Mouse (Mus musculus): Measurements from ENCODE around the gene Endov. TPM values are rescaled to one million over a fixed set of nuclear protein-coding genes. Genes with fewer than 3 reads are reported as not detected.
A peak's percentile ranks its signal among the peaks of the same experiment; 100 is the strongest.

The Endov gene
- polyA plus RNA-seq, 1 experiment from 2014 or later, result 4.6 TPM

DNA sequence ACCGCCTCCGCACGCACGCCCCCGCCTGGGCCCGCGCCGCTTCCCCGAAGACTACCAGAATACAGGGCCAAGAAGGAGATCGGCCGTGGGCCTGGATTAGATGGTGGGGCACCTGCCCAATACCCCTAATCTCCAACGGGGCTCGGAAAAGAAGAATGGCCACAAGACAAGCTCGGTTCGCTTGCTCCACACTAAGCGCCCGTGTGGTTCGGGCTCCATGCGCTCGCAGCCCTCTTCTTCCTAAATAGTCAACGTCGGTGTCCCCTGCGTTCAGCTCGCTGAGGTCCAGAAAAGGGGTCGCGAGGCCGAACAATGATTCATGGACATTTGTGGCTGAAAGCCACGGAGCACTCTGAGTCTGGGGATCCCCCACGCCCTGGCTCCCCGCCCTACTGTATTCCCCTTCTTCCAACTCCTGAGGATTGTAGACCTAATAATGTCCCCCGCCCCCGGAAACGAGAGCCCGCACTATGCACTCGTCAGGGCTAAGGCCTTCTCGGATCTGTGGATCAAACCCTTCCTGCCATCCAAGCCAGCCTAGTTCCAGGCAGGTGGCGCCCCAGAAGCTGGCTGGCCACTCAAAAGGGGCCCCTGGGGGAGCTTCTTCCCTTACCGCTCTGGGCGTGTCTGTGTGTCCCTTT is 56.9 kb downstream of the Endov start:
- Histone ChIP-seq H3K27ac (ENCODE audit: low read length) (no peak overlapping the region), H3K9me3 (replicated peaks; ENCODE audit: control insufficient read depth, low read length) (no peaks in the 10 kb centered on the region), H3K4me3 (ENCODE audit: low read depth, low read length) (peak overlapping the region; percentile 48), H3K4me2 (ENCODE audit: low read depth, low read length) (peak overlapping the region; percentile 57), H3K36me3 (ENCODE audit: control insufficient read depth, insufficient read depth) (no peaks in the 10 kb centered on the region), H3K4me1 (ENCODE audit: control insufficient read depth, low read depth, low read length) (peaks cover 8% of the 10 kb centered on the region), H3K9ac (ENCODE audit: low read depth, low read length) (no peak overlapping the region), H3K27me3 (ENCODE audit: control insufficient read depth, insufficient read depth, low read depth, low read length) (peaks cover 72% of the 10 kb centered on the region)
- ATAC-seq (ENCODE audit: low read depth), result no peak
- 2% methylated on average over 39 of the region's 39 CpGs for WGBS (ENCODE audit: insufficient replicate concordance)

DNA sequence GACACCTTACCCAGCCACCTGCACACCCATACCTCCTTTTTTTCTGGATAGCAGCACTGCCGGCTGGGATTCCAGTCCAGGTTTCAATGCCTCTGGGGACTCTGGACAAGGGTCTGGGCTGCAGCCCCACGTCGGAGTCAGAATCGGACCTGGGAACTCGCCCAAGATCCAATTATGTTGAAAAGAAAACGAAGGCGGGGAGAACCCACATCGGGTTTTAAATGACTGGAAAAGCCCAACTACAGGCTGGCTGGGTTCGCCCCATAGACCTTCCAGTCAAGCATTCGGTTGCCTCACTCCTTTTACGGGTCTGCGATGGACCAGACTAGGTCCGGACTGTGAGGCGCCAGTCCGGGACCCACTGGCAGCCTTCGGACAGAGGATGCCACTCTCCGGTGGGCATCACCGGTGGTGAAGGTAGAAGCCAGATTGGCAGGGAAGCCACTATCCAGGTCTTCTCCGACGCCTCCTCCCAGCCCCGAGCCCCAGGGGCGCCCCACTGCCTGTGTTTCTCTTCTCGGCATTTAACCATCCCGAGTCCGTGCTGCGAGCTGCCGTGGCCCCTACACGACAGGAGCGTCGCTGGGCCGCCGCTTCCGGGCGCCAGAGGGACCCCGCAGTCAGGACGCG is 57.7 kb downstream of the Endov start:
- 2% methylated on average over 37 of the region's 37 CpGs for WGBS (ENCODE audit: insufficient replicate concordance)
- H3K4me1 ChIP-seq (ENCODE audit: control insufficient read depth, low read depth, low read length), result peaks cover 8% of the 10 kb centered on the region
- no peaks in the 10 kb centered on the region for H3K36me3 ChIP-seq (ENCODE audit: control insufficient read depth, insufficient read depth)
- no peak overlapping the region for H3K9ac ChIP-seq (ENCODE audit: low read depth, low read length)
- peak overlapping the region; percentile 36 for H3K4me3 ChIP-seq (ENCODE audit: low read depth, low read length)
- H3K9me3 ChIP-seq (replicated peaks; ENCODE audit: control insufficient read depth, low read length), result no peaks in the 10 kb centered on the region
- no peak overlapping the region for H3K27ac ChIP-seq (ENCODE audit: low read length)
- H3K4me2 ChIP-seq (ENCODE audit: low read depth, low read length), result peak overlapping the region; percentile 44
- H3K27me3 ChIP-seq (ENCODE audit: control insufficient read depth, insufficient read depth, low read depth, low read length), result peaks cover 72% of the 10 kb centered on the region
- ATAC-seq (ENCODE audit: low read depth), result no peak

DNA sequence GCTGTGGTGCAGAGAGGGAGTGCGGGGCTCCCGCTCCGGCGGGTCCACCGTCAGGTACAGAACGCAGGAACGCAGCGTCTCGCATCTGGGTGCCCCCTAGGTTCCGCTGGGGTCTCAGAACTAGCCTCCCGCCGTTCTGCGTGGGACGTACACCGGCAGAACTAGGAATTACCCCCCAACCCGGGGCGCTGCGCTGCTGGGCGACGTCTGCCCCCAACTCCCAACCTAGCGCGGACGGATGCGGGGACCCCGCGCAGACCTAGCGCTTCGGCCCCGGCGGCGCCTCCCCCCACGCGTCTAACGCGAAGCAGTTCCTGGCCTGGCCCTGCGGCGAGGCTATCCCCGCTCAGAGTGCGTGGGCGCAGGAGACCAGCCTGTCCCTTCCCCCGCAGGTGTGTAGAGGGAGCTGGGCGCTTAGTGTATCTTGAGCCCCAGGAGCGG is 58.2 kb downstream of the Endov start:
- 1% methylated on average over 43 of the region's 43 CpGs for WGBS (ENCODE audit: insufficient replicate concordance)
- no peak overlapping the region for H3K9ac ChIP-seq (ENCODE audit: low read depth, low read length)
- no peaks in the 10 kb centered on the region for H3K36me3 ChIP-seq (ENCODE audit: control insufficient read depth, insufficient read depth)
- H3K27me3 ChIP-seq (ENCODE audit: control insufficient read depth, insufficient read depth, low read depth, low read length), result peaks cover 70% of the 10 kb centered on the region
- ATAC-seq (ENCODE audit: low read depth), result no peak
- peak overlapping the region; percentile 36 for H3K4me3 ChIP-seq (ENCODE audit: low read depth, low read length)
- H3K9me3 ChIP-seq (replicated peaks; ENCODE audit: control insufficient read depth, low read length), result no peaks in the 10 kb centered on the region
- no peak overlapping the region for H3K27ac ChIP-seq (ENCODE audit: low read length)
- peaks cover 8% of the 10 kb centered on the region for H3K4me1 ChIP-seq (ENCODE audit: control insufficient read depth, low read depth, low read length)
- peak overlapping the region; percentile 44 for H3K4me2 ChIP-seq (ENCODE audit: low read depth, low read length)

DNA sequence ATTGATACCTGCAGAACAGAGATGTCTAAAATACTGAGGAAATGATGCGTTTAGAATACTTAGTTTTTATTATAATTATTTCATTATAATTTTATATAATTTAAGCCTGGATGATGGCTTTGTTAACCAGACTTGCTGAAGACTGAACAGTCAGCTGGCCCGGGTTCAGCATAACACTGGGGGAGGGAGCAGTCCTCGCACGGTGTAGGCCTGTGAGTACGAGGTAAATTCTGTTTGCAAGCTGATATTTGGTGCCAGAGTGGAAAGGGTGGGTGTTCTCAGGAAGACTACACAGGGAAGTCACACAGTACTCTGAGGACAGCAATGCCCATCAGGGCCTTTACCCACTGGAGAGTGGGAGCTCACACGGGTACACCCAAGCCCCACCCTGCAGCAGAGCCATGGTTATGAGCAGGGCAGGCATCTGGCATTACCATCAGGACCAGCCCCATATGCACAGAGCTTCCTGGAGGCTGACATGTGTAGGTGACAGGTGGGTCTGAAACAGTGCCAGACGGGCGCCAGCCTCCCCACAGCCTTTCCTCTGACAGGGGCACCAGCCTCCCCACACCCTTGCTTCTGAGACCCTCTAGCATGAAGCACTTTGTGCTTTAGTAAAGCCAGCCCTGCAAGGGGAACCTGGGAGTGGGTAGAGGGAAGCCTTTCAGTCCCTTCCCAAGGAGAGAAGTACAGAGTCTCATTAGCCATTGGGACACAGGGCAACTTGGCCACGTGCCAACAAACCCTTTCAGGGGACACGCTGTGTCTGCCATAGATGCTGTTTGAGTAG is 59.6 kb downstream of the Endov start:
- 41% methylated on average over 10 of the region's 10 CpGs for WGBS (ENCODE audit: insufficient replicate concordance)
- Histone ChIP-seq H3K9me3 (replicated peaks; ENCODE audit: control insufficient read depth, low read length) (no peaks in the 10 kb centered on the region), H3K4me2 (ENCODE audit: low read depth, low read length) (no peak overlapping the region), H3K4me1 (ENCODE audit: control insufficient read depth, low read depth, low read length) (peaks cover 8% of the 10 kb centered on the region), H3K27ac (ENCODE audit: low read length) (no peak overlapping the region), H3K36me3 (ENCODE audit: control insufficient read depth, insufficient read depth) (no peaks in the 10 kb centered on the region), H3K9ac (ENCODE audit: low read depth, low read length) (no peak overlapping the region), H3K27me3 (ENCODE audit: control insufficient read depth, insufficient read depth, low read depth, low read length) (peaks cover 57% of the 10 kb centered on the region), H3K4me3 (ENCODE audit: low read depth, low read length) (no peak overlapping the region)
- ATAC-seq (ENCODE audit: low read depth), result no peak

DNA sequence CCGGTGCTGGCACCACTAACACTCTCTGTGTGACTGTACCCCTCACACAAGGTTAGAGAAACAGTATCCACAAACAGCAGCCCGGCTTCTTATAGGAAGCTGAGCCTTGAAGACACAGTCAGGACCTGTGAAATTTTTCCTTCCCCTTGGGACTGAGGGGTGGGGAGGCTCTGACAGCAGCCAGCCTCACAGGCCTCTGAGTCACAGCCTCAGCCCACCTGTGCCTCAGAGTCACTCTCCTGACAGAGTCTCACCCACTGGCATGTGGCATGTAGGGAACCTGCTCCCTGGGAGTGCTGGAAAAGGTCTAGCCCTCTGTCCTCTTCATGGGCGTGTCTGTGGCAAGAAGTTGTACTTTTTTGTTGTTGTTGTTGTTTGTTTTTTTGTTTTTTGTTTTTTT is 60.3 kb downstream of the Endov start:
- H3K9ac ChIP-seq (ENCODE audit: low read depth, low read length), result no peak overlapping the region
- no peaks in the 10 kb centered on the region for H3K9me3 ChIP-seq (replicated peaks; ENCODE audit: control insufficient read depth, low read length)
- no peak for ATAC-seq (ENCODE audit: low read depth)
- no peak overlapping the region for H3K27ac ChIP-seq (ENCODE audit: low read length)
- peaks cover 7% of the 10 kb centered on the region for H3K4me1 ChIP-seq (ENCODE audit: control insufficient read depth, low read depth, low read length)
- H3K27me3 ChIP-seq (ENCODE audit: control insufficient read depth, insufficient read depth, low read depth, low read length), result peaks cover 52% of the 10 kb centered on the region
- H3K4me3 ChIP-seq (ENCODE audit: low read depth, low read length), result no peak overlapping the region
- H3K36me3 ChIP-seq (ENCODE audit: control insufficient read depth, insufficient read depth), result no peaks in the 10 kb centered on the region
- WGBS (ENCODE audit: insufficient replicate concordance), result 43% methylated on average over 3 of the region's 3 CpGs
- no peak overlapping the region for H3K4me2 ChIP-seq (ENCODE audit: low read depth, low read length)

DNA sequence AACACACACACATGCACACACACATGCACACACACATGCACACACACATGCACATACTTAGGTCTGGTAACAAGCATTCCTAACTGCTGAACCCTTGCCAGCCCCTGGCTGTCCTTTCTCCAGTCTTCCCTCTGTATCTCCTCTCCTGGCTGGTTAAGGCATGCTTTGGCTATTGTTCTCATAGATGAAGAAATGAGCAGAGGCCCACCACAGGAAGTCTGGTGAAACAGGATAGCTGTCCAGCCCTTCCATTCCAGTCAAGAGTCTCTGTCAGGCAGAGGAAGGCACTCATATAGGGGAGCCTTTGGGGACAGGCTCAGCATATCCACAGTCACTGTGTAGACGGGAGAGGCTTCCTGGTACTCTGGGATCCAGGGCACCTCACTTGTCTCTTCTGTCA is 61.2 kb downstream of the Endov start:
- ATAC-seq (ENCODE audit: low read depth), result no peak
- Histone ChIP-seq H3K27me3 (ENCODE audit: control insufficient read depth, insufficient read depth, low read depth, low read length) (peaks cover 43% of the 10 kb centered on the region), H3K27ac (ENCODE audit: low read length) (no peak overlapping the region)

DNA sequence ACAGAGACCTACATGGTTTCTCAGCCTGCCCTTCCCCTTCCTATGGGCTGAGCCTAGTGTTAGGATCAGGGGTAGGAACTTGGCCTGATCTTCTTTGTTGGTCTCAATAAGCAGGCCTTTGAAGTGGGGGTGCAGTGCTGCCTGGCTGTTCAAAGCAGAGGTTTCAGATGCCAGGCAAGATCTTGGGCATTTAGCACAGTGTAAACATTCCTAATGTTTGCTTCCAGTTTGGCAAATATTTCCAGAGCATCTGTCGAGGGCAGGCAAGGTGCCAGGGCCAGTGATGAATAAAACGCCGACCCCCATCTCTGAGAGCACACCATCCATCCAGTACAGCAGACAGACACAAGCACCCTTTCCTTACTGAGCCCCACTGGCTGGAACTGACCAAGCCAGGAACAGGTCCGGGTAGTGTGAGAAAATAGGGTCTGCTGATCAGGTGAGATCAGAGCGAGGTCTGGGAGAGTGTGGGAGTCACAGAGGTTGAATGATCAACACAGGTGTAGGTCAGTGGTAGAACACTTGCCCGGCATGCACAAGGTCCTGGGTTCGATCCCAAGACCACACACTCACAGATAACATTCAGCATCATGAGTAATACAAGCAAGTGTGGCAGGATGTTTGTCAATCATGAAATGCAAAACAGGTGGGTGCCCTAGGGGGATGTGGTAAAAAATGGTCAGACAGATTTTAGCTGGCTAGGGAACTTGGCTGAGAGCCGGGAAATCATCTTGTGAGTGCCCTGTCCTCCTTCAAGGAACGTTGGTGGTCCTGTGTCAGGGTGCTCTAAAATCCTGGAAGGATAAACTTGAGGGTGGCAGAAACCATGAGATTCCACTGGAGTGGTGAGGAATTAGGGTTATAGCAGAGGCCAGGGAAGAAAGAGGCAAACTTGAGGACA is 62.0 kb downstream of the Endov start:
- Histone ChIP-seq H3K4me2 (ENCODE audit: low read depth, low read length) (no peak overlapping the region), H3K27me3 (ENCODE audit: control insufficient read depth, insufficient read depth, low read depth, low read length) (peaks cover 35% of the 10 kb centered on the region), H3K36me3 (ENCODE audit: control insufficient read depth, insufficient read depth) (no peaks in the 10 kb centered on the region), H3K9ac (ENCODE audit: low read depth, low read length) (no peak overlapping the region), H3K27ac (ENCODE audit: low read length) (no peak overlapping the region), H3K9me3 (replicated peaks; ENCODE audit: control insufficient read depth, low read length) (no peaks in the 10 kb centered on the region), H3K4me3 (ENCODE audit: low read depth, low read length) (no peak overlapping the region), H3K4me1 (ENCODE audit: control insufficient read depth, low read depth, low read length) (no peaks in the 10 kb centered on the region; the same call in none of the 2 replicates)
- no peak for ATAC-seq (ENCODE audit: low read depth)
- 45% methylated on average over 9 of the region's 9 CpGs for WGBS (ENCODE audit: insufficient replicate concordance)

More for the DNA sequence above, 61.2 kb downstream of the Endov start:
- Histone ChIP-seq H3K9me3 (replicated peaks; ENCODE audit: control insufficient read depth, low read length) (no peaks in the 10 kb centered on the region), H3K9ac (ENCODE audit: low read depth, low read length) (no peak overlapping the region), H3K36me3 (ENCODE audit: control insufficient read depth, insufficient read depth) (no peaks in the 10 kb centered on the region), H3K4me2 (ENCODE audit: low read depth, low read length) (no peak overlapping the region), H3K4me1 (ENCODE audit: control insufficient read depth, low read depth, low read length) (peaks cover 2% of the 10 kb centered on the region), H3K4me3 (ENCODE audit: low read depth, low read length) (no peak overlapping the region)
- 13% methylated on average over 1 of the region's 1 CpGs for WGBS (ENCODE audit: insufficient replicate concordance)

DNA sequence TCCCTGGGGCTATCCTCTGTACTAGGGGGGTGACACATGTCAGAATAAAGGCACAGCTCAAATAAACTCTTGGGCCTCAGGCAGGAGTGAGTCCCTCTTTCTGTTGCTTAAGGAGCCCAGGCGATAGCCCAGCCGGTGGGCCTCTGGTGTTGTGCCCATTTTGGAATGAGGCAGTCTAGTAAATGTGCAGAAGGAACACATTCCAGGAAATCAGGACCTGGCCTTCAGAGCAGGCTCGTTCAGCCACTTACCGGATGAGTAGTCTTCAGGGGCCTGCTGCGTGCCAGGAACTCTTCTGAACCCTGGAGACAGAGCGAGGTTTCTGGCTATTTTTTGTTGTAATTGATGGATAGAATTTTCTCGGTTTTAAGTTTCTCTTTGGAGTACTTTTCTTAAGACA is 63.6 kb downstream of the Endov start:
- Histone ChIP-seq H3K9ac (ENCODE audit: low read depth, low read length) (no peak overlapping the region), H3K4me2 (ENCODE audit: low read depth, low read length) (no peak overlapping the region), H3K27me3 (ENCODE audit: control insufficient read depth, insufficient read depth, low read depth, low read length) (peaks cover 19% of the 10 kb centered on the region), H3K9me3 (replicated peaks; ENCODE audit: control insufficient read depth, low read length) (no peaks in the 10 kb centered on the region), H3K36me3 (ENCODE audit: control insufficient read depth, insufficient read depth) (no peaks in the 10 kb centered on the region), H3K27ac (ENCODE audit: low read length) (no peak overlapping the region), H3K4me1 (ENCODE audit: control insufficient read depth, low read depth, low read length) (no peaks in the 10 kb centered on the region; the same call in 1 of the 2 replicates), H3K4me3 (ENCODE audit: low read depth, low read length) (no peak overlapping the region)
- no peak for ATAC-seq (ENCODE audit: low read depth)
- WGBS (ENCODE audit: insufficient replicate concordance), result 63% methylated on average over 7 of the region's 7 CpGs
